Mouse (Mus musculus) ovary, postnatal 36 days (tissue): ENCODE results near the gene Gria3.

Experiments used
- DNase-seq: peaks from one replicate; pipeline ENCODE4 v3.0.0; 2022; ENCODE audit warnings: low spot score, mixed read lengths

The Gria3 gene

DNA sequence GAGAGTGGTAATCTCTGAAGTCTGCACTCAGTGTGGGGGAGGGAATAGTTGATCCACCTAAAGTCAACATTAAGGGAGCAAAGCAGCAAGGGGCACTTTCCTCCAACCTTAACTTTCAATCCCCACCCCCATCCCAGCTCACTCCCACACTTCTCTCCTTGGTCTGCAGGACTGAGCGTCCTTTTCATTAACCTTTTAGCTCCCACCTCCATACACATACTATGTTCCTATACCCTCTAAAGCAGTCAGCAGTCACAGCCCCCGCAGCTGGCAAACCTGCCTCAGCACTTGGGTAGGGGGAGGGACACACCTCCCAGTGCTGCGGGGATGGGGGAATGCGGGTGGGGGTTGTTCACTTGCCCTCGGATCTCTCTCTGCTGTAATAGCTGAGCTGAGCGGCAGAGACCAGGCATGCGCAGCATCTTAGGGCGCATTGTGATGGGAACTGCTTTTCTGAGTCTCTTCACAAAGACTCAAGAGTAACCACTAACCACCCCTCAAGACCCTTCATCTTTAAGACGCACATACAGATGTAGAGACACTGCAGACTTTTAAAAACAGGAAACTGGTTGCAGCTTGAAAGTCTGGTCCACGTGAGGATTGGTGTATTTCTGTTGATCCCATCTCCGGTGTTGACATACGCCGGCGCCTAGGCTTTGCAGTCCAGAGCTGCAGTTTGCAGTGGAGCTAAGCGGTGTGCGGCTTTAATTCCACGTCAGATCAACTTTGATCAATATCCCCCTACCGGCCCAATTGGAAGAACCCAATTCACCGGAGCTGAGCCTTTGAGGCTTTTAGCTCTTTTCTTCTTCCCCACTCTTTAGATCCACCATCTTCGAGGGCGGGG, at the start of gene Gria3:
Gene Gria3, plus strand, starts transcription at position 797 of the 847 bp plus-strand sequence.
- no peak for DNase-seq

DNA sequence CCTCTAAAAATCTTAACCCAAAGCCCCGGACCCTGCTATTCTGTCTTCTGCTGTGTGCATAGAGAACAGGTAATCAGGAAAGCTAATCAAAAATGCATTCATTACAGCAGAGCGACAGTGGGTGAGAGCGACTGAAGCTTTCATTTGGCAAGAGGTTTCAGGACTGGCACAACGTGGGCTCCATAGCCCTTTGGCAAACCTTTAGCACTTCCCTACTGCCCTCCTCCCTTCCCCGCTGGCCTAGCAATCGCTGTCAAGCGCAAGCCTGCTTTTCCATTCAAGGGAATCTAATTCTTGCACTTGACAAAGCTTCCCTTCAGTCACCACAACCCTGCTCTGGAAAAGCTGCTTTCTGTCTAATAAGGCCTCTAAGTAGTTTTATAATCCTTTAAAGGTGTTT, 13.6 kb upstream of the Gria3 start:
- no peak for DNase-seq

DNA sequence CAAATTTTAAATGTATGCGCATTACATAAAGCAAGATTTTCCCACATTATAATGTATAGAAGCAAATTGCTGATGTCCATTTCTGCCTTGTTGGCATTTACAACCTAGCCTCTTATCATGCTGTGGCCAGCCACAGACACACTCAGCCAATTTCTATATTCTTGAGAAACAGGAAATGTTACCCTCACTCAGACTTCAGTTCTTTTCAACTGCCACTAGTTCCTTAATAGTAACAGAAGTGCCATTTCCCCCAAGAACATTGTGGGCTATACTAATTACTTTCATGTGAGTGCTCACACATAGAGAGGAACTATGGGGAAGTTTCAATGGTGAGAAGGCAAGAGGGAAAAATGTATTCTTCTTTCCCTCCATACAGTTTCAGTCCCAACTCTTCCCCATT, 11.6 kb upstream of the Gria3 start:
- no peak for DNase-seq

DNA sequence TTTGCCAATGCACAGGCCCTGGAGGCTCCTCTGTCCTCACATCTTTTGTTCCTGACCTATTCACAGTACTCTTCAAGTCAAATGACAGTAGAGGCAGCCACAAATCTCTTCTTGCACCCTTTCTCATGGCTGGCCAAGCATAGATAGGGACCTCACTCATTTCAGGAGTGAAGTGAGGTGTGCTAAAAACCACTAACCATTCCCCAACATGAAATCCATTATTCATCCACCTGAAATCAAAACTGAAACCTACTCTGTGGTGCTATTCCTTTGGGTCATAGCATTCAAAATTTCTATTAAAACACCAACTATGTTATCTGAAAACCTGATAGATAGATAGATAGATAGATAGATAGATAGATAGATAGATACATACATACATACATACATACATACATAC, 2.2 kb upstream of the Gria3 start:
- no peak for DNase-seq

DNA sequence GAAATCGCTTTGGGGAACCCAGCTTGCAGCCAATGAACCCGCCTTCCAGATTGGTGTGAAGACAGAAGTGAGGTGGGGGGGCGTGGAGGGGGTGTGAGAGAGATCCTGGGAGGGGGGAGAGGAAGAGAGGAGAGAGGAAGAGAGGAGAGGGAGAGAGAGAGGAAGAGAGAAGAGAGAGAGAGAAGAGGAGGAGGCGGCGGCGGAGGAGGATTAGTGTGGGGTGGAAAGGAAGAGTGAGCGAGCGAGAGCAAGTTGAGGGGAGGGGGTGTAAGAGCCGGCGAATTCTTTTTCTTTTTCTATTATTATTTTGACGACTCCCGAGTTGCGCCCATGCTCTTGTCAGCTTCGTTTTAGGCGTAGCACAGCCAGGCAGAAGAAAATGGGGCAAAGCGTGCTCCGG, 532 bp downstream of the Gria3 start:
- no peak for DNase-seq

DNA sequence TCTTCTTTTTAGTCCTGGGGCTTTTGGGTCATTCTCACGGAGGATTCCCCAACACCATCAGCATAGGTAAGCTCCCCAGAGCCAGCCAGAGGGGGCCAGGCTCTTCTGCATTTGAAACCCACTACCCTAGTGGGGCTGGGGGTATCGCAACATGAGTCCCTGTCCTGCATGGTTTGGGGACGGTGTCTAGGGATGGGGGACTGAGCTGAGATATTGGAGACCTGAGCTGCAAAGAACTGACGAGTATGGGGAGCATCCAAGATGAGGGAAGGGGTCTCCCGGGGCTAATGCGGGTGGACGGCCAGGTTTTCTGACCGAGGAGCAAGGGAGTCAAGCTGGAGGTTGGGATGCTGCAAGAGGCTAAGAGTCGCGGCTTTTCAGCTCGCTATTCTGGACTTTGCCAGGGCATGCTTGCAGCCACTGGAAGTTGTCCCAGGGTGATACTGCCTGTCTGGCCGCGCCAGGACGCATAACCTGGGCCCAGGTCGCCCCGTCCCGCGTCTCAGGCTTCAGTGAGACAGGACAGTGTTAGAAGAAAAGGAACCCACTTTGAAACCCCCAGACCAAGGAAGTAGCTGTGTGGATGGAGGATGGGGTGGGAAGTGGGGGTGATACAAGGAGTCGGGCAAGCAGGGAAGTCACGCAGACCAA, 1.1 kb downstream of the Gria3 start:
- peak; percentile 8 for DNase-seq

DNA sequence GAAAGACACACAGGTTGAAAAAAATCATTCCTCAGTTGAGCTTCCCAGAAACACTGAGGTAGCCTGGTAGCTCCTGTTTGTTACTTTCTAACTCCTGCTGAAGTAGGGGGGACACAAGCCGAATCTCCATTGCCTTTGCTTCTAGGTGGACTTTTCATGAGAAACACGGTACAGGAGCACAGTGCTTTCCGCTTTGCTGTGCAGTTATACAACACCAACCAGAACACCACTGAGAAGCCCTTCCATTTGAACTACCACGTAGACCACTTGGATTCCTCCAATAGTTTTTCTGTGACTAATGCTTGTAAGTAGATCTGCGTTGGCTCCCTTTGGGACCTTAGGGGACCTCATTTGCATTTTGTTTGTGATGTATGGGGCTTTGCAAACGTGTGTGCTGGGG, 2.0 kb downstream of the Gria3 start:
- DNase-seq: no peak

DNA sequence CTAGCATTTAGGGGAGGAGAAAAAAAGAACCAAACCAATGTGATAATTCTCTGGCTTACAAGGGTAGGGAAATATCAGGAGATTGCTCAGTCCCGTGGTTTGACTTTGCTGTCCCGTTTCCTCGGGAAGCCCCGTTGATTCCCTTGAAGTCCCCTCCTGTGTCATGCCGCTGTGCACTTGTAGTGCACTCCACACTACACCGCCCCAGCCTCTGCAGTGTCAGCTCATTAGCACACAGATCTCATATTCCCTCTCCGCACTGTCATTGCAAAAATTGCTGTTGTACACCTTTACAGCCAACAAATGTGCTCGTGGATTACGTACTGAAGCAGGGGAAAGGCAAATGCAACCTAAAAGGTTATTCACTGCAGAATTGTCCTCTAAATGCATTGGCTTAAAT, 5.6 kb downstream of the Gria3 start:
- no peak for DNase-seq

DNA sequence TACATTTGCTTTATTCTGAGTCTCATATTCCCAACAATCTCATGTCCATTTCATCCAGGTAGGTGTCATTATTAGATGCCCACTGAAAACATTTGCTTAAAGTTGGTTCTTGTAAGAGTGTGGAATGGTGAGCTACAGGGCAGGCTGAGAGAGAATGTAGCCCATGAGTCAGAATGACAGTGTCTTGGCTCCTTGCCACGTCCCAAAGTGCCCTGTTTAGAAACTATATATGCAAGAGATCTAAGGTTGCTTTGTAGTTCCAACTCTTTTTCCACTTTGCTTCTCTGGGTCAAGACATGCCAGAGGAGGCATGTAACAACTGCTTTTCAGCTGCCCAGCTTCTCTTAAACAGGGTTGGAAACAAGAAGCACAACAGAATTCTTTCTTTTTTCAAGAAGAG, 9.1 kb downstream of the Gria3 start:
- DNase-seq: no peak

DNA sequence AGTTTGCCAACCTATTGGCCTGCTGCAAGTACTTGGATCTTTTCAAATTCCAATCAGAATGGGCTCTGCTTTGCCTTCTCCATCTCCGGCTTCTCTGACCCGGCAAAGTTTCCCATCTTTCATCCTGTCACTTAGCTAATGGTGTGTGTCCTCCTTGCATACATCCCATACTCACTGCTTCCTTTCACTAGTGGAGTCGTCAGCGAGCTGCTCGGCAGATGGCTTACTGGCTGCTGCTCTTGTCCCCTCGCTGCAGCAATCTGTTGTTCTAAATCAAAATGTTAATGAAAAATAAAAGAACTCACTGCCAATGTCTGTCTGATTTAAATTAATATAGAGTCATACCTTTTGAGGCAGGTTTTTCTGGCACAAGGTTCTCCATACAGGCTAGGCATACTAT, 25.0 kb downstream of the Gria3 start:
- DNase-seq: no peak

DNA sequence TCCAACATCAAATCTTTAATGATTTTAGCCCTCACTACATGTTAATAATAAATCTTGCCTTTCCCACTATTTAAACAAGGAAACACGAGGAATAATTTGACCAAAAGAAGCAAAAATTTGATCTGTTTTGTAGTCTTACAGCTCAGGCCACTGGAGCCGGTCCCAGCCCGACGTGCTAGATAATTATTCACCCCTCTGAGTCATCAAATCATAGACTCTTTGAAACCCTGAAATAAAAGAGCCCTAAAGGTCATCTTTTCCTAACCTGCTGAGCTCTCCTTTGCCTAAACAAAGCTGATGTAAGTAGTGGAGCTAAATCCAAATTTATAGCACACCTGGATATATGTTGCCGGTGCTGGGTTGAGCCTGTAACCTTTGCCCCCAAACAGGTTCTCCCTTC, 27.4 kb downstream of the Gria3 start:
- DNase-seq: no peak

DNA sequence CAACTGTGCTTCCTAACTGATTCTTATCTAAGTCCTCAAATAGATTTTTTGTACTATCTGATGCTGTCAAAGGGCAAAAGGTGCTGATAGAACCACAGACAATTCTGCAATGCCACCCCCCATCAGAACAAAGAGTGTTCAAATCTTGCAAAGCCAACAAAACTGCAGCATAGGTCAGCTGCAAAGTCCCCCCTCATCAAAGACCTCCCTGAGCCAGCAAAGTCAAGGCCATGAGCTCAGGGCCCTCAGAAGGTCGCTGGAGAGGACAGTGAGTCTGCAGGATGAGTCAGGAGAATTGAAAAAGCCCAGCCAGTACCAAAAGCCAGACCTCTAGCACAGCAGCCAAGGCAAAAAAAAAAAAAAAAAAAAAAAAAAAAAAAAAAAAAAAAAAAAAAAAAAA, 34.9 kb downstream of the Gria3 start:
- no peak for DNase-seq

DNA sequence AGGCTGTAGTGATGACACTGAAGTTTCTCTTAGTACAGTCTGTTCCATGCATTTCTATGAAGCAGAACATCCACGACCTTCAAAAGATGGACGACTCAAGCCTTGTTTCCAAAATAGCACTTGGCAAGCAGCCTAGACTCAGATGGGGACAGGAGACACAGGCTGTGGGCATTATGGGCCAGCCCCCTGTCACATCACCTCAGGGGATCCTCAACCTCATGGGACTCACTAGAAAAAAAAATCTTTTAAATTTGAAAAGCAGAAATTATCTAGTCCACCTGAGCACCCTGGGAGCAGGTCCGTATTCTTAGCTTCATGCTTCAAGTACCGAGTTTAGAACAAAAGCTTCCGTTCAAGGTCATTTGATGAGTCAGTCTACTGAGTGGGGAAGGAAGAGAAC, 38.2 kb downstream of the Gria3 start:
- no peak for DNase-seq

DNA sequence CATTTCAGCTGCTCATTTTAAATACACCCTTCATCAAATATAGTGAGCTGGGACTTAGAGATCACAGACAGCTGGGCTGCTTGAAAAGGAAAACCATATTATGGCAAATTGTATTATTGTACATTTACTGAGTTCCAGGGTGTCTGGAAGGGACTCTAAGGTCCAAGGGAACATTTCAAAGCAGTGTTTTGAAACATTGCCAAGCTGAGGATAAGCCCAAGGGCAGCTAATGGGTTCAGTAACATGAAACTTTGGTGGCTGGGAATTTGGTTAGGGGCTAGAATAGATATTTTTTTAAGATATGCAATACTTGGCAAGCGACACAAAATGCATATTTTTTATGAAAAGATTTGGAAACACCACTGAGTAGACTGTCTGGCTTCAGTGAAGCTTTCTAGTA, 48.2 kb downstream of the Gria3 start:
- no peak for DNase-seq

DNA sequence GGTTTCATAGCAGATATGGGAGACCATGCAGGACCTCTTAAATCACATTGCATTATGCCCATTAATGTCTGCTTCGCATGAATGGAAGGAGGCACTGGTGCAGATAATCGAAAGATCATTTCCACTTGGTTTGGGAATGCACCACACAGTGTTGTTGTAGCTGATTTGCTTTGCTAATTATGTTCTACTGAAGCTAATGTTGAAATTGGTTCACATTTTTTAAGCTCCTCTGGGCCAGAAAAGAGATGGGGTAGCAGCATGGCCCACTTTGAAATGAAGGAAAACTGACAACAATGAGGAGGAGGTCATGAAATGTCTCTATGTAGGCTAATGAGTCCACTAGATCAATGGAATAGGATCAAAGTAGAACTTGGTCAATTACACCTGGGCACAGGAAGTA, 76.8 kb downstream of the Gria3 start:
- no peak for DNase-seq

DNA sequence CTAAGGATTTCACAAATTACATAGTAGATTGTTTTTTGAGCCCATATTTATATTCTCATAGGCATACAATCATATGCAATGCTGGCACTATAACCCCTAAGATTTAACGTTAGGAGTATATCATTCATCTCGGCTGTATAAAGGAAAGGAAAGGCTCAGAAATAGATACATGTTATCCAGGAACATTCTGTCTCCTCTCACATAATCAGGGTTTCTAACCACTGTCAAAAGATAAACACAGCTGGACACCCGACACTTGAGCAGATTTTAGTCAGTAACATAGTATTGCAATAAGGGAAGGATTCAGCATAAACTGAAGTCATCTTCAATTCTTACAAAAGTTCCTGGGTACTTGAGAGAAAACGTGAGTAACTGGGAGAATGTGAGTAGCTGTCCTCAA, 95.9 kb downstream of the Gria3 start:
- no peak for DNase-seq

DNA sequence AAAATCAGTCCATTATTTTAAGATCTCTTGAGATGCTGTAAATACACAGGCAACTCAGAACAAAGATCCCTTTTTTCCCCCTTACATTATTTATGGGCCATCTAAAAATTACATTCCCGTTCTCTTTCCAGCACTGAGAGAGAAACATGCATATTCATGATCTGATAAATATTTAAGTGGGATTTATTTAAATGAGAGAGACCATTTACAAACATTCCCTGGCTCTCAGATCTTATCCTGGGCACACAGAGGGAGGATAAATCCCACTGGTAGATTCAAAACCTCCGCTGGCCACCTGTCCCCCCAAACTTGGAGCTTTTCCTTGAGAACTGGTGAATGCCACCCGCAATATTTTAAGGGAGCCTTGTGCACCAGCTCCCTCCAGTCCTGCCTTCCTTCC, 104.7 kb downstream of the Gria3 start:
- DNase-seq: no peak

DNA sequence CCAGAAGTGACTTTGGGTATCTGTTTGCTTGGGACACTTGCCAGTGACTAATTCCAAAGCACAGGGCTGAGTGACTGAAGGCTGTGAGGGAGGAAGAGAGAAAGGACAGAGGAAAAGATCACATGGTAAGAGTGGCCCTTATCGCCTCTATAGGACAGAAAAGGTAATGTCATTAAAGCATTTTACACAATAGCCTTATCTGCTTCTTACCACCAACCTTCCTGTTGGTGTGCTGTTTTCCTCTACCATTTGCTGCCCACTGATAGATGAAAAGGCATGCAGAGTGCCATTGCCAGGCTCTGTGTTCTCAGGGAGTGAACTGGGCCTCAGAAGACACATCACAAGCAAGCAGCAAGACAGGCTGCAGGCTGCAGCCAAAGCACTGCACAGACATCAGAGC, 107.3 kb downstream of the Gria3 start:
- no peak for DNase-seq

DNA sequence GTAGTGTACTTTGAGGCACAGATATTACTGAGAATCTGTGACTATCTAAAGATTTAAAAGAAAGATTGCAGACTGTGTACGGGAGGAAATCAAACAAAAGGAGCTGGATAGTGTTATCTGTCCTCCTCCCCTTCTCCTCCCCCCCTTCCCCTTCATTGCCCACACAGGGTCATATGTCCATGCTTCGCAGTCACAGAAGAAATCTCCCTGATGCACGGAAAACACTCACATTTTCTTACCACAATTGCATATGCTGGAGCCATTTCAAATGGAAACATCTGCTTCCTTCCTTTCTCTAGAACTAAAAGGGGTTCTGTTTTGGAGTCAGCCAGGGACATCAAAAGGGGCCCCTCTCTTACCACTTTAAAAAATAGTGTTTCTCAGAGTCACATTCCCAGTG, 114.3 kb downstream of the Gria3 start:
- no peak for DNase-seq

DNA sequence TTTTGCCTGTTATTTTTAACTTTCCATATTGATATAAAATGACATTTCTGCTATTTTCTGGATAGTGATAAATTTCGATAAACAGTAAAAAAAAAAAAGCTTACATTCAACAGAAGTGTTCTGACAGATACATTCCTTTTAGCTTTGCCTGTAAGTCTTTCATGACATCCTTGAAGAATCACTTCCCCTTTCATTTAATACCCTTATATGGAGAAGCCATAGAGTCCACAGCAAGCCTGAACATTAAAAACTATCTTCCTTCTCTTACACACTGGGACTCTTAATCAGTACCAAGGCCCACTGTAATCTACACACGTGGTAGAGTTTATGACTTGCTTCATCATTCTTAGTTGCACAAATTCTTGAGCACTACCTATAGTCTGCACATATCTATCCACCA, 131.9 kb downstream of the Gria3 start:
- no peak for DNase-seq

DNA sequence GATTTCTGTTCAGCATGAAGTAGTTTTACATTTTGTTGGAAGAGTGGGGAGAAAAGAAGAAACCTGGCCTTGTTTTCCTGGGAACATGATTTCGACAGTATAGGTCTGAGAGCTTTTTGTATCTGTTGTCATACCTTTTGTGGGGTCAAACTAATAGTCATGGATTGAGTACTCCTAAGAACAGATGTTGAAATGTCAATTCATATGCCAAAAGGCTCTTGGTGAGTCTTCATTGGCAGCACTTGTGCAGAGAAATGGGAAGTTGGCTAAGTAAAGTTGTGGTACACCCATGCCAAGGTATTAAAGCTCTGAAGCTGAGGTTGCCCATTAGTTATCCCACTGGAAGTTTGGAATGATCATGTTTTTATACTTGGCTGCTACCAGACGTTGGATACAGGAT, 135.2 kb downstream of the Gria3 start:
- DNase-seq: no peak

DNA sequence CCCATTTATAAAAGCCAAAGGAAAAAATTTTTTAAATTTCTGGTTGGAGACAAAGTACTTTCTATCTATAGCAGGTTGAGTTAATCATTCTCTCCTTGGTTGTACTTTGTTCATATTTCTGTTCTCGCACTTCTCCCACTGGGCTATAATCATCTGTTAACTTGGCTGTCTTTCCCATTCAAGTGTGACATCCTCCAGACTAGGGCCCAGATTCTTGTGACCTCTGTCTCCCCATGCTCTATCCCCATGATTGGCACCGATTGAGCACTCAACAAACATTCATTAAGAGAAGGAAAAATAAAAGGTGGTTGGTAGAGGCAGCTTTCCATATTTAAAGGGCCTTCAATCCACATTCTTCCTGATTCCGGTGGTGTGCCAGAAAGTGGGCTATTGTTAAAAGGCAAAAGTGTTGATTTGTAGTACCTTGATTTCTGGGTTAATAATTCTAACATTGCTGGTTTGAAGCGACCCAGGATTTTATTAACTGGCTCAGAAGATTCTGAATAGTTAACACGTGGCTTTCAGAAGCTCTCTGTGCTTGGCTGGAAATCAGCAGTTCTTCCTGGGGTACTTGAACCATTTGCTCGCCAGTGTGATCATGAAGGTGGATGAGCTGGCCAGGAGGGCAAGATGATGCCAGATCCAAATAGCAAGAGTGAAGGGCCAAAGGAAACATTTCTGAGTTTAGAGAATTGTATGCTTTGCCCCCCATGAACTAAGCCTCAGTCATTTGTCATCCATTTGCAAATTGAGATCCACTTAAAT, 161.8 kb downstream of the Gria3 start:
- no peak for DNase-seq

DNA sequence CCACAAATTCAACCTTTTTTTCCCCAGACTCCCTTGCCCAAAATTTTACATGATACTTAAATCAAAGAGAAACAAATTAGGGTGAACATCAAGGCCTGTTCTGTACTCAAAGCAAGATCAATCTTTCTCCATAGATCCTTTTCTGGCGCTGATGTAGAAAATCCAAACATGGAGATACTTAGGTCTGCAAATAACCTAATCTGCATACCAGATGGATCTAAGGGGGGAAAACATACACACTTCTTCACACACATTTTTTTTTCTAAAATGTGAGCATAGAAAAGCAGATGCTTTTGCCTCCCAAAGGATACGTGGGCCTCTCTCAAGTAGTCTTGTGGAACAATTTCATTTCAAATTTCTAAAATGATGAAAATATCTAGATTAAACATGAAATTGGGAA, 164.2 kb downstream of the Gria3 start:
- DNase-seq: no peak
